Mouse (Mus musculus): ENCODE results near the gene Emp3. TPM values are rescaled to one million over a fixed set of nuclear protein-coding genes. Genes with fewer than 3 reads are reported as not detected.

Gene Emp3
- total RNA-seq, 2 experiments from 2014 or later: 244 to 251 TPM

DNA sequence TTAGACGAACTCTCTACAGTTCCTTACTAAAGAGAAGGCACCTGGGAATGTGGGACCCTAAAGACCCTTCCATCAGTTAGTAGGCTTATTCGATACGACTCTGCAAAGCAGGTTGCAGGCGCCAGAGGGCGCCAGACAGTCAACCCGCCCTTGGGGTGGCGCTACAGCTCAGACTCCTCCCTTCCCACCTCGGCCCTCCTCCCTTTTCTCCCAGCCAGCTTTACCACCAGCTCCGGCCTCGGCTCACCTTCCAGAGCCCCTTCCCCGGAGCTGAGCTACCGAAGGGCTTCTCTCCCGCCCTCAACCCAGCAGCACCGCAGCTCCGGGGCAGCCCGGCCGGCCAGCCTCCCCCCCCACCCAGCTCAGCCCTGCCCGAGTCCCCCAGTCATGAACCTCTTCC is 48.6 kb downstream of the Emp3 start, which contains the start of gene Kdelr1:
Gene Kdelr1 (plus strand): TSS at position 149 of the 400 bp plus-strand sequence.
- peak; percentile 81 for ATAC-seq (replicated peaks; ENCODE audit: poor library complexity, severe bottlenecking)

DNA sequence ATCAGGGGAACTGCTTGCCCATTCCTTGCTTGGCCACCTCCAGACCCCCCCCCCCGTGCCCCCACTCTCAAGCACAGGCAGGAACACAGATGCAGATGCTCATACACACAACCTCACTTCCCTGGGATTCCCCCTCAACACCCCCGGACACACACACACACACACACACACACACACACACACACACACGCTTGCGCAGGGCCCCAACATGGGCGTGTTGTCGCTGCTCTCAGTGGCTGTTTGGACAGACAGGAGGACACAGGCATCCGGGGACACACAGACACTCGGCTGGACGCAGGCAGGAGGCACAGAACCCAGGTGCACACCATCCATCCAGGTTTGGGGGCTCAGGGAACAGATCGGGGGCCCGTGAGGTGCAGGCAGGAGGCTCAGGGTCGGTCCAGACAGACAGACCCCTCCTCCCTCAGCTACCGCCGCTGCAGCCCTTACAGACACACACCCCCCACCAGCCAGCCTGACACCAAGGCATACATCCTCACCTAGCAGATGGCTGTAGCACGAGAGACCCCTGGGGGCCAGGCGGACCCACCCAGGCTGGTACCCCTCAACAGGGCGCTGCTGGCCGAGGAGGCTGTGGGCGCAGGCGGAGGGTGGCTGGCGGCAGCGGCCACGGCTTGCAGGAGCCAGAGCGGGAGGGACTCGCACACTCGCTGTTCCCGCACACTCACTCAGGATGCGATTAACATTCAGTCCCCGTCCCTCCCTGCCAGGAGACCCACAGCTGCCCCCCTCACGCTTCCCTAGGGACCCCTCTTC is 50.7 kb downstream of the Emp3 start:
- ATAC-seq (replicated peaks; ENCODE audit: poor library complexity, severe bottlenecking): no peak

- ATAC-seq (replicated peaks; ENCODE audit: poor library complexity, severe bottlenecking): no peak
Measured at GRCm38 (mm10) chr7:45869787-45870186, 51.4 kb downstream of the Emp3 start.

DNA sequence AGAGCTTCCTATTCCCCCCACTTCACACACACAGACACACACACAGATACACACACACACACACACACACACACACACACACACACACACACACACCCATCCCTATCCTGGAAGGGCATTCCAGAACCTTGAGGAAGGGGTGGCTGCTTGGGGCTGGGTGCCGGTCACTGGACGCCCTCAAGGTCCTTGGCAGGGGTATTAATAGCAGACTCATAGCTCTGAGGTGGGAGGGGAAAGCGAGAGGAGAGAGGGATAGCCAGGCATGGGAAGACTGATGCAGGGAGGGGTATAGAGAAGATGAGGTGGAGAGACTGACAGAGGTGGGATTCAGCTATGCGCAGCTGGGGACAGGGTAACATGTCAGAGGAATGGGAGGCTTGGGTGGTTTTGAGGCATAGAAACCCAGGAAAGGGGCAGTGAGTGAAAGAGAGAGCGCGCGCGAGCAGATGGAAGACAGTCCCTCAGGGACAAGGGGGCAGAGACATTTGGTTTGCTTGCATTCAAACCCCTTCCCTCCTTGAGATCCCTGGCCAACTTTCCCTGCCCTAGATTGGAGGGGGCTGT is 52.0 kb downstream of the Emp3 start:
- no peak for ATAC-seq (replicated peaks; ENCODE audit: poor library complexity, severe bottlenecking)

Other genes starting within 250 kb of the Emp3 start
- not detected in 2 replicates for gene Ntn5, start 237.4 kb downstream of the Emp3 start, total RNA-seq (2014; fragmentation: Nextera tagmentation)
- gene Ntn5, start 237.4 kb downstream of the Emp3 start, total RNA-seq (2017): not detected in 2 replicates
- not detected in 2 replicates for gene Sec1, start 227.0 kb downstream of the Emp3 start, total RNA-seq (2014; fragmentation: Nextera tagmentation)
- gene Sec1, start 227.0 kb downstream of the Emp3 start, total RNA-seq (2017): not detected in 2 replicates
- not detected in 2 replicates for gene Car11, start 221.6 kb downstream of the Emp3 start, total RNA-seq (2014; fragmentation: Nextera tagmentation)
- gene Car11, start 221.6 kb downstream of the Emp3 start, total RNA-seq (2017): 0.09 TPM in 1 of 2 replicates, not detected in the other
- 1.7 and 3.1 TPM in 2 replicates for gene Dbp, start 216.3 kb downstream of the Emp3 start, total RNA-seq (2014; fragmentation: Nextera tagmentation)
- gene Dbp, start 216.3 kb downstream of the Emp3 start, total RNA-seq (2017): 4.0 and 6.3 TPM in 2 replicates
- 2,165 and 2,847 TPM in 2 replicates for gene Rpl18, start 205.9 kb downstream of the Emp3 start, total RNA-seq (2014; fragmentation: Nextera tagmentation)
- gene Rpl18, start 205.9 kb downstream of the Emp3 start, total RNA-seq (2017): 1,831 and 2,021 TPM in 2 replicates
- gene Sphk2, start 203.4 kb downstream of the Emp3 start, total RNA-seq (2014; fragmentation: Nextera tagmentation): 14.9 and 26.4 TPM in 2 replicates
- 10.0 and 10.6 TPM in 2 replicates for gene Sphk2, start 203.4 kb downstream of the Emp3 start, total RNA-seq (2017)
- gene Fam83e, start 200.2 kb downstream of the Emp3 start, total RNA-seq (2014; fragmentation: Nextera tagmentation): 0.34 and 0.90 TPM in 2 replicates
- gene Fam83e, start 200.2 kb downstream of the Emp3 start, total RNA-seq (2017): 0.39 and 0.77 TPM in 2 replicates
- not detected in 2 replicates for gene Spaca4, start 195.6 kb downstream of the Emp3 start, total RNA-seq (2014; fragmentation: Nextera tagmentation)
- not detected in 2 replicates for gene Spaca4, start 195.6 kb downstream of the Emp3 start, total RNA-seq (2017)
- not detected in 2 replicates for gene Lmtk3, start 137.7 kb downstream of the Emp3 start, total RNA-seq (2014; fragmentation: Nextera tagmentation)
- not detected in 2 replicates for gene Lmtk3, start 137.7 kb downstream of the Emp3 start, total RNA-seq (2017)
- 1.3 and 3.3 TPM in 2 replicates for gene Sult2b1, start 136.7 kb downstream of the Emp3 start, total RNA-seq (2014; fragmentation: Nextera tagmentation)
- 0.39 TPM in 1 of 2 replicates, not detected in the other for gene Sult2b1, start 136.7 kb downstream of the Emp3 start, total RNA-seq (2017)
- 32.7 and 36.3 TPM in 2 replicates for gene Cyth2, start 106.8 kb downstream of the Emp3 start, total RNA-seq (2014; fragmentation: Nextera tagmentation)
- 33.1 and 35.3 TPM in 2 replicates for gene Cyth2, start 106.8 kb downstream of the Emp3 start, total RNA-seq (2017)
- gene Kcnj14, start 96.6 kb downstream of the Emp3 start, total RNA-seq (2014; fragmentation: Nextera tagmentation): 0.47 and 0.71 TPM in 2 replicates
- not detected in 2 replicates for gene Kcnj14, start 96.6 kb downstream of the Emp3 start, total RNA-seq (2017)
- 30.9 and 33.6 TPM in 2 replicates for gene Grwd1, start 90.5 kb downstream of the Emp3 start, total RNA-seq (2014; fragmentation: Nextera tagmentation)
- 21.9 and 27.3 TPM in 2 replicates for gene Grwd1, start 90.5 kb downstream of the Emp3 start, total RNA-seq (2017)
- 123 and 143 TPM in 2 replicates for gene Kdelr1, start 48.6 kb downstream of the Emp3 start, total RNA-seq (2014; fragmentation: Nextera tagmentation)
- gene Kdelr1, start 48.6 kb downstream of the Emp3 start, total RNA-seq (2017): 65.2 and 72.5 TPM in 2 replicates
- gene Grin2d, start 43.0 kb downstream of the Emp3 start, total RNA-seq (2014; fragmentation: Nextera tagmentation): 0.15 TPM in 1 of 2 replicates, not detected in the other
- gene Grin2d, start 43.0 kb downstream of the Emp3 start, total RNA-seq (2017): 0.09 TPM in 1 of 2 replicates, not detected in the other
- 3.7 and 4.0 TPM in 2 replicates for gene Syngr4, start 24.7 kb downstream of the Emp3 start, total RNA-seq (2014; fragmentation: Nextera tagmentation)
- gene Syngr4, start 24.7 kb downstream of the Emp3 start, total RNA-seq (2017): 0.41 TPM in 1 of 2 replicates, not detected in the other
- 14.5 and 21.2 TPM in 2 replicates for gene Tmem143, start 24.5 kb downstream of the Emp3 start, total RNA-seq (2014; fragmentation: Nextera tagmentation)
- gene Tmem143, start 24.5 kb downstream of the Emp3 start, total RNA-seq (2017): 9.5 and 12.5 TPM in 2 replicates
- gene Ccdc114, start 2.7 kb upstream of the Emp3 start, total RNA-seq (2014; fragmentation: Nextera tagmentation): 3.1 TPM in 1 of 2 replicates, not detected in the other
- gene Ccdc114, start 2.7 kb upstream of the Emp3 start, total RNA-seq (2017): 1.8 and 3.0 TPM in 2 replicates
- not detected in 2 replicates for gene Abcc6, start 108.9 kb upstream of the Emp3 start, total RNA-seq (2014; fragmentation: Nextera tagmentation)
- gene Abcc6, start 108.9 kb upstream of the Emp3 start, total RNA-seq (2017): not detected in 2 replicates
- gene Nomo1, start 112.3 kb upstream of the Emp3 start, total RNA-seq (2014; fragmentation: Nextera tagmentation): 40.8 and 56.0 TPM in 2 replicates
- gene Nomo1, start 112.3 kb upstream of the Emp3 start, total RNA-seq (2017): 59.7 and 71.5 TPM in 2 replicates
- not detected in 2 replicates for gene Kcnj11, start 179.4 kb upstream of the Emp3 start, total RNA-seq (2014; fragmentation: Nextera tagmentation)
- not detected in 2 replicates for gene Kcnj11, start 179.4 kb upstream of the Emp3 start, total RNA-seq (2017)